Mouse (Mus musculus): ENCODE results near the gene D630003M21Rik. TPM values are rescaled to one million over a fixed set of nuclear protein-coding genes. Genes with fewer than 3 reads are reported as not detected.
A peak's percentile ranks its signal among the peaks of the same experiment; 100 is the strongest.

The D630003M21Rik gene
- total and polyA plus RNA-seq, 3 experiments = under 0.01 TPM; not detected in 2

DNA sequence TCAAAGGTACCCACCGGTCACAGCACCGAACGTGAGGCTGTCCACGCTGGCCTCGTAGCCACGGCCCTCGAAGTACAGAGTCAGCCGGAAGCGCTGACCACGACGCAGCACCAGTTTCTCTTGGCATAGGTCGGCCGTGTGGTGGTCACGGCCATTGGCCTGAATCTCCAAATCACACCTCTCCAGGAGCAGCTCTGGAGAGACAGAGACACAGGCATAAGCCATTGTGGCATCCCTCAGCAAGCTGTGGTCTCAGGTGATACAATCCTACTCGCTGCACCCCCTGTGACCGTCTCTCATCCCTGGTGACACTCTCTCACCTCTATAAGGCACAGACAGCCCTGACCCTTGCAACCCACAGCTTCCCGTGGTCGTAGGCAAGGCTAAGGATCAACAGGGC lies 86.0 kb downstream of the D630003M21Rik start:
- no peaks in the 10 kb centered on the region for H3K9me3 ChIP-seq (replicated peaks)
- H3K4me1 ChIP-seq (ENCODE audit: insufficient read depth, low read depth, low read length) = peaks cover 86% of the 10 kb centered on the region
- no peaks in the 10 kb centered on the region for H3K27me3 ChIP-seq (ENCODE audit: insufficient read depth, low read length)
- ATAC-seq (ENCODE audit: extremely low read depth, insufficient number of reproducible peaks, low FRiP score, poor library complexity, severe bottlenecking) (no peak), DNase-seq (ENCODE audit: low spot score) (no peak)
- peak overlapping the region; percentile 66; the same call in 1 of the 2 replicates for H3K4me3 ChIP-seq (ENCODE audit: low read depth, low read length)
- H3K36me3 ChIP-seq (replicated peaks) = peaks cover 50% of the 10 kb centered on the region
- TF ChIP-seq GATA2 (IDR thresholded peaks at IDR 0.05; ENCODE audit: borderline replicate concordance, low read depth, low read length) (no peak), GATA1 (IDR thresholded peaks at IDR 0.05; ENCODE audit: borderline replicate concordance, low read length) (no peak), CTCF (IDR thresholded peaks at IDR 0.05; ENCODE audit: low read depth, low read length) (no peak), POLR2AphosphoS5 (IDR thresholded peaks at IDR 0.05; ENCODE audit: insufficient replicate concordance, low read depth, low read length) (no peak), TAL1 (conservative IDR thresholded peaks at IDR 0.05; ENCODE audit: low read depth, low read length) (no peak)

DNA sequence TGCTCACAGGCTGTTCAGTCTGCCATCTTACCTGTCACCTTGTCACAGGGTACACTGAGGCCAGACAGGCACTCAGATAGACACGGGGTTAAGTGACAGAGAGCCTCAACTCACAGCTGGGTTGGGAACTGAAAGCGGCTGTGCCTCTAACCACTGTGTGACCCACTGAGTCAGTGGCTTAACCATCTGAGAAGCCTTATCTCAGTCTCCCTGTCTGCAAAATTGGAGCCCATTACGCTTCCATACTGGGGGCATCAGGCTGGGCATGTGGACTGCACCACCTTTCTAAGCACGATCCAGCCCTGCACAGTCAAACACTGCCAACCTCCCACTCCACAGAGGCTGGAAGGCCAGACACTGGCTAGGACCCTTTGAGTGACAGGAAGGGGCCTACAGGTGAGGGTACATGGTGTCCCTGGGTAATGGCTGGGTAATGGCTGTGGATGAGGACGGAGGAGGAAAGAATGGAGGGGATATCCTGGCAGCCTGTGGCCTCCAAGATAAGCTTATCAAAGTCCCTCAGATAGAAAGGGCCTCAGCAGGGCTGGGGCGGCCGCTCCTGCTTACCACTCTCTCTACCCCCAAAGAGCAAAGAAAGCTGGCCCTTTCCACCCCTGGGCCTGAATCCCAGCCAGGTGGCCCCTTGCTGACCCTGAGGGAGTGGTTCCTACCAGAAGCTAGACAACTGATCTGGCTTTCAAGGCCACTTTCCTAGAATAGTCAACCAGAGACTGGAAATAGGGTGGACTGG lies 87.2 kb downstream of the D630003M21Rik start:
- peaks cover 81% of the 10 kb centered on the region for H3K4me1 ChIP-seq (ENCODE audit: insufficient read depth, low read depth, low read length)
- DNase-seq (ENCODE audit: low spot score) = peak; percentile 84
- no peaks in the 10 kb centered on the region for H3K9me3 ChIP-seq (replicated peaks)
- peak; percentile 85 for ATAC-seq (ENCODE audit: extremely low read depth, insufficient number of reproducible peaks, low FRiP score, poor library complexity, severe bottlenecking)
- H3K4me3 ChIP-seq (ENCODE audit: low read depth, low read length) = peak overlapping the region; percentile 66; the same call in 1 of the 2 replicates
- peaks cover 60% of the 10 kb centered on the region for H3K36me3 ChIP-seq (replicated peaks)
- no peaks in the 10 kb centered on the region for H3K27me3 ChIP-seq (ENCODE audit: insufficient read depth, low read length)
- TF ChIP-seq GATA1 (IDR thresholded peaks at IDR 0.05; ENCODE audit: borderline replicate concordance, low read length) = no peak
- TF ChIP-seq TAL1 (conservative IDR thresholded peaks at IDR 0.05; ENCODE audit: low read depth, low read length) = peak; percentile 97

DNA sequence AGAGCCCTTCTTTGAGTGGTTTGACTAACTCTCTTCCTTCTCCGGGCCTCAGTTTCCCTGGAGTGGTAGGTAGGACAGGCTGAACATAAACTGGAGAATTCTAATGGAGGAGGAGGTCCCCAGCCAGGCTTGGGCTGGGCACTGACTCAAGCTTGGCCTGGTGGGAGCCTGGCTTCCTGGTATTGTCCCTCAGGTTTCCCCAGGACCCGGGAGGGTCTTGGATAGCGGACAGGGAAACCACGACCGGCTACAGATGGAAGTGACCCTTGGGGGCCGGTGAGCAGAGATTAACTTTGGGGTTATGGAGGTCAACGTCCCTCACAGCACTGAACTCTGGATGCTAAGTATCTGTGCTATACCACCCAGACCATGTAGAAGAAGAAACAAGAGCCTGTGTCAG lies 87.8 kb downstream of the D630003M21Rik start:
- Histone ChIP-seq H3K9me3 (replicated peaks) (no peaks in the 10 kb centered on the region), H3K4me1 (ENCODE audit: insufficient read depth, low read depth, low read length) (peaks cover 82% of the 10 kb centered on the region), H3K4me3 (ENCODE audit: low read depth, low read length) (peak overlapping the region; percentile 66; the same call in 1 of the 2 replicates), H3K27me3 (ENCODE audit: insufficient read depth, low read length) (no peaks in the 10 kb centered on the region), H3K36me3 (replicated peaks) (peaks cover 65% of the 10 kb centered on the region)
- ATAC-seq (ENCODE audit: extremely low read depth, insufficient number of reproducible peaks, low FRiP score, poor library complexity, severe bottlenecking) = no peak
- no peak for TF ChIP-seq POLR2AphosphoS5 (IDR thresholded peaks at IDR 0.05; ENCODE audit: insufficient replicate concordance, low read depth, low read length)
- no peak for TF ChIP-seq GATA2 (IDR thresholded peaks at IDR 0.05; ENCODE audit: borderline replicate concordance, low read depth, low read length)
- no peak for TF ChIP-seq TAL1 (conservative IDR thresholded peaks at IDR 0.05; ENCODE audit: low read depth, low read length)
- TF ChIP-seq CTCF (IDR thresholded peaks at IDR 0.05; ENCODE audit: low read depth, low read length) = no peak
- TF ChIP-seq GATA1 (IDR thresholded peaks at IDR 0.05; ENCODE audit: borderline replicate concordance, low read length) = no peak
- no peak for DNase-seq (ENCODE audit: low spot score)

DNA sequence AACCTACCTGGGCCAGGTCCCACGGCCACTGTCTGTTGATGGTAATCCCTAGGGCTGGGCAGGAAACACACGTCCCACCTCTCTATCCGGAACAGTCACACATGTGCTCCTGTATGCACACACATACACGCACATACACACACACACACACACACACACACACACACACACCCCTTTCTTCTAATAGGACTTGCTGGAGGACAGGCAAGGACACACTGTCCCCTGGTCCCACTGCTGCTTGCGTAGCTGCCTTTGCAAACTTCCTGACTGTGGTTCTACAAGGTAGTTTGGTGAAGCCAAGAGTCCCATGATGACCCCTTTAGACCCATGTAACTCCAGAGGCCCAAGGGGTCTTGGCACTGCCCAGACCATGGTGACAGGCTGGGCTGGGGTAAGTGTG lies 88.4 kb downstream of the D630003M21Rik start:
- Histone ChIP-seq H3K4me1 (ENCODE audit: insufficient read depth, low read depth, low read length) (peaks cover 82% of the 10 kb centered on the region), H3K4me3 (ENCODE audit: low read depth, low read length) (peak overlapping the region; percentile 66; the same call in 1 of the 2 replicates), H3K27me3 (ENCODE audit: insufficient read depth, low read length) (no peaks in the 10 kb centered on the region), H3K36me3 (replicated peaks) (peaks cover 71% of the 10 kb centered on the region), H3K9me3 (replicated peaks) (no peaks in the 10 kb centered on the region)
- ATAC-seq (ENCODE audit: extremely low read depth, insufficient number of reproducible peaks, low FRiP score, poor library complexity, severe bottlenecking) (no peak), DNase-seq (ENCODE audit: low spot score) (no peak)
- TF ChIP-seq GATA2 (IDR thresholded peaks at IDR 0.05; ENCODE audit: borderline replicate concordance, low read depth, low read length) = no peak
- no peak for TF ChIP-seq TAL1 (conservative IDR thresholded peaks at IDR 0.05; ENCODE audit: low read depth, low read length)
- no peak for TF ChIP-seq CTCF (IDR thresholded peaks at IDR 0.05; ENCODE audit: low read depth, low read length)
- no peak for TF ChIP-seq GATA1 (IDR thresholded peaks at IDR 0.05; ENCODE audit: borderline replicate concordance, low read length)
- no peak for TF ChIP-seq POLR2AphosphoS5 (IDR thresholded peaks at IDR 0.05; ENCODE audit: insufficient replicate concordance, low read depth, low read length)

DNA sequence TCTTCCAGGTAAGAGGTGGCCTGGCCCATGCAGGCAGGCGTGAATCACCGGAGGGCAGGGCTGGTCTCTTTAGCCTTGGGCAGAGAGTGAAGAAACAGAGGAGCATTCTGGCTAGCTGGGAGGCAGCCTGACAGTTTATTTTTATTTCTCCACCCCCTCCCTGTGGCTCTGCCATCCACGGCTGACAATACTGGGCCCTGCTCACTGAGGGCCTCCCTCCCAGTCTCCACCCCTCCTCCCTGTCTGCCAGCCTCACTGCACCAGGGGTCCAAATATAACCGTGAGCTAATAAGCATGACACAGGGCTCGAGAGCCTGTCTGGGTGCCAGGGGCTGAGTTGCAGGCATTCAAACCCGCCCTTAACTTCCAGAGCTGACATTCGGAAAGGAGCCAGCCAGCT lies 89.4 kb downstream of the D630003M21Rik start:
- TF ChIP-seq GATA1 (IDR thresholded peaks at IDR 0.05; ENCODE audit: borderline replicate concordance, low read length) (no peak), POLR2AphosphoS5 (IDR thresholded peaks at IDR 0.05; ENCODE audit: insufficient replicate concordance, low read depth, low read length) (no peak), TAL1 (conservative IDR thresholded peaks at IDR 0.05; ENCODE audit: low read depth, low read length) (no peak), GATA2 (IDR thresholded peaks at IDR 0.05; ENCODE audit: borderline replicate concordance, low read depth, low read length) (no peak), CTCF (IDR thresholded peaks at IDR 0.05; ENCODE audit: low read depth, low read length) (no peak)
- peaks cover 73% of the 10 kb centered on the region for H3K4me1 ChIP-seq (ENCODE audit: insufficient read depth, low read depth, low read length)
- H3K4me3 ChIP-seq (ENCODE audit: low read depth, low read length) = peak overlapping the region; percentile 35; the same call in 1 of the 2 replicates
- no peaks in the 10 kb centered on the region for H3K27me3 ChIP-seq (ENCODE audit: insufficient read depth, low read length)
- no peaks in the 10 kb centered on the region for H3K9me3 ChIP-seq (replicated peaks)
- peaks cover 81% of the 10 kb centered on the region for H3K36me3 ChIP-seq (replicated peaks)
- DNase-seq (ENCODE audit: low spot score) = no peak
- no peak for ATAC-seq (ENCODE audit: extremely low read depth, insufficient number of reproducible peaks, low FRiP score, poor library complexity, severe bottlenecking)

GRCm38 (mm10) chr2:158138778-158139177 lies 90.2 kb downstream of the D630003M21Rik start:
- H3K4me1 ChIP-seq (ENCODE audit: insufficient read depth, low read depth, low read length) = peaks cover 69% of the 10 kb centered on the region
- ATAC-seq (ENCODE audit: extremely low read depth, insufficient number of reproducible peaks, low FRiP score, poor library complexity, severe bottlenecking) = no peak
- TF ChIP-seq GATA2 (IDR thresholded peaks at IDR 0.05; ENCODE audit: borderline replicate concordance, low read depth, low read length) (no peak), CTCF (IDR thresholded peaks at IDR 0.05; ENCODE audit: low read depth, low read length) (no peak), GATA1 (IDR thresholded peaks at IDR 0.05; ENCODE audit: borderline replicate concordance, low read length) (no peak)
- peaks cover 88% of the 10 kb centered on the region for H3K36me3 ChIP-seq (replicated peaks)
- no peaks in the 10 kb centered on the region for H3K9me3 ChIP-seq (replicated peaks)
- no peaks in the 10 kb centered on the region for H3K27me3 ChIP-seq (ENCODE audit: insufficient read depth, low read length)
- no peak overlapping the region for H3K4me3 ChIP-seq (ENCODE audit: low read depth, low read length)
- no peak for DNase-seq (ENCODE audit: low spot score)

Data from G1E (cell line).